Mouse (Mus musculus): Measurements from ENCODE around the gene Msi2.

Msi2 gene

GRCm38 (mm10) chr11:88406408-88406915 is 311.9 kb downstream of the Msi2 start:
- no peak for DNase-seq (ENCODE audit: low spot score in 2 of 2)

DNA sequence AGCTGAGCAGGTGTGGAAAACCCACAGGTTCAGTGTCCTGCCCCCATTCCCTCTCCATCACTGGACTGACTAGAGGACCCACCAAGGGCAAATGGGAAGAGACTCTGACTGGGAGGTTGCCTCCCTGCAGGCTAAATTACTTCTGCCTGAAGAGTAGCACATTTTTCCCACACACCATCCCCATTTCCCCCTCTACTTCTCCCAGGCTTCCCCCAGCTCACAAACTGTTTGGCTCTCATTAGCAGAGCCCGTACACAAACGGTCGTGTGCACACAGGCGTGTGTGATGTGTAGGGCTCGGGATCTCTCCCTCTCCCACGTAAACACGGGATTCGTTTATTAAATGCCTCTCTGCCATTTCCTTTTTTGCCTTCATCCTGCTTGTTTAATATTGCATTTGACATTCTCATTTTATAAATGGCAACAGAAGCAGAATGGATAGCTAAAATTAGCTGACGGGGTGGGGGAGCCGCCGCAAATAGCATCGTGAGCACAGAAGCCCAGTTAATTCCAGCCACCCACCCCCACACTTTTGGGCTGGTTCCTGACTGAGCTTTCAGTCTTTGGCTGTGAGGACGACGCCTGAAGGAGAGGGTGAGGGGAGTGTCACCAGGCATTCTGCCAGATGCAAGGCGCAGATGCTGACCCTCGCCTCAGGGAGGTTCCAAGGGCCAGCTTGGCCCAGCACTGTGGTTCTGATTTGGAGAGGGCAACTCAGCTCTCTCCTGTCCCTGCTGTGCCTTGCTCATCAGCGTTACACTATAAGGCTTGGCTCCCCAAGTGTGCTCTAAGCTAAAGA is 313.3 kb downstream of the Msi2 start:
- DNase-seq (ENCODE audit: low spot score in 2 of 2), result peak; percentile 71 to 80

GRCm38 (mm10) chr11:88404247-88404677 is 314.1 kb downstream of the Msi2 start:
- no peak for DNase-seq (ENCODE audit: low spot score in 2 of 2)

DNA sequence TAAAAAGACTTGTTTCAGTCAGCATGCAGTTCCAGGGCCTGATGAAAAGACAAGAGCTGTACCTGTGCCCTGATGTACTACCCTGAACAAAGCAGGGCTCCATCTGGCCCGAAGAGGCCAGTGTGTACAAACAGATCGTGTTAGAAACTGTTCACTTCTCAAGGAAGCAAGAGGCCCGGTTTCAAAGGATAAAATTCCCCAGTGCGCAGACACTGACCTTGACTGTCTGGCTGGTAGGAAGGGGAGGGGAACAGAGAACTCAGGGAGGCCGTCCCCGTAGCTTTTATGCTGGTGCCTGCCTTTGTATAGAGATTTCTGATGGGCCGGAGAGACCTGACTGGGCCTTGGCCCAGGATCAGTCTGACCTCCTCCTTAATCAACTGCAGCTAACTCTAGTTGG is 316.0 kb downstream of the Msi2 start:
- no peak for DNase-seq (ENCODE audit: low spot score in 2 of 2)

DNA sequence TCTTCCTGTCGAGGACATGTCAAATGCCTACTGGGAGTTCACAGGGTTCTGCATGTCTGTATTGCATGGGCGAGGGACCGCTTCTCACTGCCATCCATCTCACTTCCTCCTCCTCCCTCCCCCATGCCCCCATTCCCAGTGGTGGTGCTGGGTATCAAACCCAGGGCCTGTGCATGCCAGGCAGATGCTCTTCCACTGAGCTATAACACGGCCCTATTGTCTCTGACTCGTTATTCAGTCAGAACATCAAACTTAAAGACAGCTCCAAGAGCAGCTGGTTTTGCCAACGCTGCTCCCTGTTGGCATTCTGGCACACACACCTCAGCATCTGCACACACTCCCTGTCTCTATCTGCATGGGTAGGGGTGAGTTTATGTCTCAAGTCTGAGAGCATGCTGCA is 317.0 kb downstream of the Msi2 start:
- no peak for DNase-seq (ENCODE audit: low spot score in 2 of 2)

- DNase-seq (ENCODE audit: low spot score in 2 of 2), result no peak
Measured at GRCm38 (mm10) chr11:88400926-88401325, 317.4 kb downstream of the Msi2 start.

GRCm38 (mm10) chr11:88400235-88400634 is 318.1 kb downstream of the Msi2 start:
- no peak for DNase-seq (ENCODE audit: low spot score in 2 of 2)

- peak in 1 of 2 experiments; percentile 47 for DNase-seq (ENCODE audit: low spot score in 2 of 2)
Measured at GRCm38 (mm10) chr11:88399431-88399830, 318.9 kb downstream of the Msi2 start.

GRCm38 (mm10) chr11:88399028-88399427 is 319.3 kb downstream of the Msi2 start:
- DNase-seq (ENCODE audit: low spot score in 2 of 2), result no peak

DNA sequence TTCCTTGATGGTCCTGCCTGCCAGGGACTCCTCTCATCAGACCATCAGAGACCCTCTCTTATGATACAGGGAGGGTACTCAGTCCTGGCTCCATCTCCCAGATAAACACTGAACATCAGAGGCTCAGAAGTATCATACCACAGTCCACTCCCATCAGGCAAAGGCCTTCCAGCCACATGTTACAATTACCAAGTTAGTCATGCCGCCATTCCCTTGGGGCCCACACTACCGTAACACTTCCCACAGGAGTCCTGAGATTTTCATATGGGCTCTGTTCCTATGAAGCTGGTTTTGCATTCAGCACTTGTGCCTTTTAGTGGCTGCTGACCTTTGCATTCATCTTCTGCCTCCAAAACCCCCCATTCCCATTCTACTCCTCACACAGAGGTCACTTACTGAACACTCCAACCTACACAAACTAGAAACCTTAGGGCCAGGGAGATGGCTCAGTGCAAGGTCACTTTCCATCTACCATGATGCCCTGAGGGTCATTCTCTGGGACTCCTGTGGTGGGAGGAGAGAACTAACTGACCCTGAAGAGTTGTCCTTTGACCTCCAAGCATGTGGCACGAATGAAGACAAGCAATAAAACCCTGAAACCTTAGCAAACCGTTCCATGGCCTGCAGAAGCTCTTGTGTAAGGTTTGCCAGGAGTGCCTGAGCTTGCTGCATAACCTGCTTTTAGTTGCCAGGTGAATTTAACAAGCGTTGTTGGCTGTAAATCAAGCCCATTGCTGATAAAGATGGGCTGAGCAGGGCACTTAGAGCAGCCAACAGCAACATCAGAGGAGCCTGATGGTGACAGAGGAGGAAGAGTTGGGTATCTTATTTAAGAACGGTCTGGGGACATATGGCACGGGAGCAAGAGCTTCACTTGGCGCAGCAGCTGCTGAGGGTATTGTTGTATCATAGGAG is 323.0 kb downstream of the Msi2 start:
- DNase-seq (ENCODE audit: low spot score in 2 of 2), result no peak

- DNase-seq (ENCODE audit: low spot score in 2 of 2), result no peak
Measured at GRCm38 (mm10) chr11:88394341-88395075, 323.8 kb downstream of the Msi2 start.

DNA sequence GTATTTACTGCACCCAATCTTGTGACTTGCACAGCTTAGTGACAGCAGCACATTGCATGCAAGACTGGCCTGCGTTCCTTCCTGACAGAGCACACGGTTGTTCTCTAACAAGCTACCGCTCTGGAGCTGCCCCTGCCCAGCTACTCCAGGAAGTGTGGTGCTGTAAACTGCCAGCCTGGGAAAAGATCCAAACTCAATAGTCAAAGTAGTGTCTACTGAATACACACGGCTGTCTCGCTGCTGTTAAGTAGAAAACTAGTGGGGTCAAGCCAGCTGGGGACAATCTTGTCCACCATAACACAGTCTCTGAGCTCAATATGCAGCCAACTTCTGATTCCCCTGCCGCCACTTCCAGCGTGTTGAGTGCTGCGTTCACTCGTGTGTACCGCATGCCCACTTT is 325.6 kb downstream of the Msi2 start:
- DNase-seq (ENCODE audit: low spot score in 2 of 2), result no peak

GRCm38 (mm10) chr11:88391181-88391814 is 327.0 kb downstream of the Msi2 start:
- no peak for DNase-seq (ENCODE audit: low spot score in 2 of 2)

GRCm38 (mm10) chr11:88389530-88389929 is 328.8 kb downstream of the Msi2 start:
- no peak for DNase-seq (ENCODE audit: low spot score in 2 of 2)

DNA sequence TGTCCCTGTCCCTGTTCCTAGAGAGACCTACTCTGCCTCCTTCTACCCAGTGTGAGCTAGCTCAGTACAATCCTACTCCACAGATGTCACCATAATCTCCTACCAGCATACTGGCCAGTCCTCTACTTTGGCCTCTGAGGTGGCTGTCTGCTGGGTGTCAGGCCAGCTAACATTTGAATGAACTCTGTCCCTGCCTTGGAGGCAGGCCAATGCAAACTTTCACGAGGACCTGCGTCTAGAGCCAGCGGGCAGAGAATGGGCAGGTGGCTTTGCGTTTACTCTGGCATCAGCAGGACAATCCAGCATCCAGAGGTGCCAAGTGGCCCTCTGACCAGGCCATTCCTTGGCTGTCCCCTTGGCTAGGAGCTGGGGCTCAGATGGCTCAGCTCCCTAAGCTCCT is 331.4 kb downstream of the Msi2 start:
- peak; percentile 64 to 71 for DNase-seq (ENCODE audit: low spot score in 2 of 2)

GRCm38 (mm10) chr11:88382449-88382848 is 335.9 kb downstream of the Msi2 start:
- no peak for DNase-seq (ENCODE audit: low spot score in 2 of 2)

GRCm38 (mm10) chr11:88381145-88381909 is 337.0 kb downstream of the Msi2 start:
- peak in 1 of 2 experiments; percentile 42 for DNase-seq (ENCODE audit: low spot score in 2 of 2)

- peak; percentile 78 to 80 for DNase-seq (ENCODE audit: low spot score in 2 of 2)
Measured at GRCm38 (mm10) chr11:88379635-88380034, 338.7 kb downstream of the Msi2 start.

- DNase-seq (ENCODE audit: low spot score in 2 of 2), result no peak
Measured at GRCm38 (mm10) chr11:88378686-88379339, 339.5 kb downstream of the Msi2 start.

DNA sequence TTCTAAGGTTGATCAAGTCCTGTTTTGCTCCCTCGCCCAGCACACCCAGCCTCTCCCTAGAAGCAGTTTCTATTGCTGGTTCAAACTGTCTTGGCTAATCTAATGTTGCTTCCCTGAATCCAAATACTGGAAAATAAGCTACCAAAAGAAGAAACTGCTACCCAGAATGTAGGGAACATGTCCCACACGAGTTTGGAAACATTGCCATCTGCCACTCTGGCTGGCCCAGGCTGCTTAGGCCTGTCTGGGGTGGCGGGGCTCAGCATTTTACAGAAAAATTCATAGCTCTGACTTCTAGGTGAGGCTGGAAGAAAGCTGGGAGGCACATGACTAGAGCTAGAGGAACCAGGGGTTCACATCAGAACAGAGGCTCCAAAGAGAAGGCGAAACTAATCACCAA is 345.7 kb downstream of the Msi2 start:
- DNase-seq (ENCODE audit: low spot score in 2 of 2), result no peak

Data from heart, adult 9 months (tissue).